Mouse (Mus musculus) cortical plate, adult 2 months (tissue): ENCODE results near the gene Aire.

ENCODE experiments used
- CTCF ChIP-seq: fragments of 200-500 bp; IDR thresholded peaks from 2 replicates; pipeline ENCODE4 v1.5.1; 2011; ENCODE audit warnings: mild to moderate bottlenecking, control low read depth, low read length; ENCODE audit not compliant: insufficient read depth; ENCODE audit errors: extremely low read depth
- POLR2A ChIP-seq: fragments of 200-500 bp; IDR thresholded peaks from 2 replicates; pipeline ENCODE4 v1.6.1; 2011; ENCODE audit warnings: mild to moderate bottlenecking, low read length, control low read depth; ENCODE audit not compliant: insufficient read depth; ENCODE audit errors: extremely low read depth

DNA sequence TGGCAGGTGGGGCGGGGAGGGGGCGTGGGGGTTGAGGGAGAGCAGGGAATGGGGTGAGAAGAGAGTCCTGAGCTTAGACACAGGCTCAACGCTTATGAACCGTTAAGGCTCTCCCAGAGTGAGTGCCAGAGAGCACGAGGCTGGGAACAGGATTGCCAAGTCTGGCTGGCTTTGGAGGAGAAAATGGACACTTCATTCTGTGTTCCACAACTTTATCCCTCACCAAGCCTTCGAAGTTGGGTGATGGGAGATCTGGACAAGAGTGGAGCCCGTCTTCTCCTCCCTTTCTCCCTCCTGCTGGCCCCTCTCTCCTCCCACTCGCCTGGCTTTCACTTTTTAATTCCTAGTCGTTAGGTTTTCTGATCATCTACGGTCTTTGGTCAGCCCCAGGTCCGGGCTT lies 25.1 kb upstream of the Aire start:
- TF ChIP-seq POLR2A (no peak), CTCF (no peak)
